Mouse (Mus musculus) embryonic facial prominence, embryonic 13.5 days (tissue): ENCODE measurements at regions not wholly inside any gene's neighbourhood (a gene's known extent, or its start where the extent isn't known, plus 50 kb on each side); places are given as distances from the start of the nearest gene placed in this dataset.
A peak's percentile ranks its signal among the peaks of the same experiment; 100 is the strongest.

Experiments used
- ATAC-seq: fragments of 200-750 bp; cut with Nextera tagmentation; 2 replicates; pipeline ENCODE4 v1.8.0; 2017; ENCODE audit warnings: low read depth; ENCODE audit not compliant: insufficient number of reproducible peaks, insufficient read depth, low FRiP score, low TSS enrichment
- H3K27ac ChIP-seq: fragments of 300-500 bp; sonication (generic); 2 replicates; pipeline ENCODE4 v1.5.1; 2015; ENCODE audit warnings: moderate library complexity, mild to moderate bottlenecking, inconsistent platforms
- H3K27me3 ChIP-seq: fragments of 300-500 bp; sonication (generic); 2 replicates; pipeline ENCODE4 v1.6.1; 2015; ENCODE audit warnings: mild to moderate bottlenecking, inconsistent platforms
- H3K36me3 ChIP-seq: fragments of 300-500 bp; sonication (generic); 2 replicates; pipeline ENCODE4 v1.6.1; 2015; ENCODE audit warnings: mild to moderate bottlenecking, inconsistent platforms
- H3K4me1 ChIP-seq: fragments of 300-500 bp; sonication (generic); 2 replicates; pipeline ENCODE4 v1.6.1; 2015; ENCODE audit warnings: inconsistent platforms
- H3K4me2 ChIP-seq: fragments of 300-500 bp; sonication (generic); 2 replicates; pipeline ENCODE4 v1.6.1; 2015; ENCODE audit warnings: moderate library complexity, mild to moderate bottlenecking, inconsistent platforms
- H3K4me3 ChIP-seq: fragments of 300-500 bp; sonication (generic); 2 replicates; pipeline ENCODE4 v1.5.1; 2015; ENCODE audit warnings: mild to moderate bottlenecking, inconsistent platforms
- H3K9ac ChIP-seq: fragments of 300-500 bp; sonication (generic); 2 replicates; pipeline ENCODE4 v1.6.1; 2015; ENCODE audit warnings: mild to moderate bottlenecking, inconsistent platforms
- H3K9me3 ChIP-seq: fragments of 300-500 bp; sonication (generic); 2 replicates; pipeline ENCODE4 v1.6.1; 2016; ENCODE audit warnings: inconsistent platforms
- WGBS: fragments of 180-500 bp; shearing (Covaris S2); methylation state at CpG from one replicate; pipeline ENCODE4 v1.1.7; 2015; ENCODE audit warnings: mixed read lengths; 5-methylcytosine and 5-hydroxymethylcytosine counted together

DNA sequence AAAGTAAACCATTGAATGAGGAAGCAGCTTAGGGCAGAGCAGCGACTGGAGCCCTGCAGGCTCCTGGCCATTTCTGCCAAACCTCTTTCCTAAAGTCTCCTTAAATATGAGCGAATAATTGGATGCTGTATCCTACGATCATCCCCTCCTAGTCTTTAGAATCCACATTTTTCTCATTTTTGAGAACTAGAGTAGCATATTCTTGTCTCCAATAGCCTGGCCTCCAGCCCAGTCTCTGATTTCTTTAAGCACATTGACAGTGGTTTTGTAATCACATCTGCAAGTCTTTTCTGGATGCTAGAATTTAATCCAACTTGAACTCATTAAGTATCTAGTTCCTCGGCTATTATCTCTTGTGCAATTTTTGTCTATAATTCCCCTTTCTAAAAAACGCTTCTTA is 225.2 kb upstream of the Adamts9 start:
- peaks cover 38% of the 10 kb centered on the region for H3K4me1 ChIP-seq
- peak overlapping the region; percentile 75 for H3K27ac ChIP-seq
- 19% methylated on average over 5 of the region's 5 CpGs for WGBS
- no peak for ATAC-seq
- H3K9ac ChIP-seq, result no peak overlapping the region
- no peak overlapping the region for H3K4me3 ChIP-seq
- no peaks in the 10 kb centered on the region for H3K36me3 ChIP-seq
- H3K4me2 ChIP-seq, result no peak overlapping the region
- H3K27me3 ChIP-seq, result no peaks in the 10 kb centered on the region
- no peaks in the 10 kb centered on the region for H3K9me3 ChIP-seq

DNA sequence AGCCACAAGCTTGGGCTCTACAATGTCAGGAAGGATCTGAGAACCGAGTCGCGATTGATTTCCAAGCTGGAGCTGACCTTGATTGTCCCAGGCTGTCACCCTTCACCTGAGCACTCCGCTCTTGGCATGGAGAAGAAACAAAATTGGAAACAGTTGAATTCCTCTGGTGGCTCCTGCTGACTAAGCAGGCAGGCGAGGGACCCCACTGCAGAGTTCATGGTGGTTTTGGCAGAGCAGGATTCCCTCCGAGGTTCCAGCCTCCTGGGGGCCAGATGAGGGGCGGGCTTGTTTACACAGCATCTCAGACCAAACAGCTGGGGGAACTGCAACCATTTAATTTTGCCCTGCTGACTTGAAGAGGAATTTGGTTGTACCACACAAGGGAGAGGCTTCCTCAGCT is 224.0 kb upstream of the Adamts9 start:
- 10% methylated on average over 7 of the region's 7 CpGs for WGBS
- H3K4me2 ChIP-seq, result peak overlapping the region; percentile 26; the same call in 1 of the 2 replicates
- ATAC-seq, result peak; percentile 75

DNA sequence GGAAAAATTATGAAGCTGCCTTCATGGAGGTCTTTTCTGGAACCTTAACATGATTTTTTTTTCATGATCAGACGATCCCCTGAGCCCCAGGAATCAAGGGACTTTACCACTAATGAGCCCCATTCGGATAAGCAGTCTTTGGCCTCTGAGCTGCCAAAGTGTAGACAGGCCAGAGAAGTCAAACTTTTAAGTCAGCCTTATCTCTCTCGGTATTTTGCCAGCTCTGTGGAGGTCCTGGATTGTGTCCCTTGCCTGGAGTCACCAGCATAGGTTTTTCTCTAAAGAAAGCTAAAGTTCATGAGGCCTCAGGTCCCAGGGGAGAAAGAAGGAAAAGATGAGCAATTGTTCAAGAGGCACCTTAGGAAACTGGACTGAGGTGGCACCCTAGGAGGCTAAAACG is 222.7 kb upstream of the Adamts9 start:
- H3K9ac ChIP-seq, result no peak overlapping the region
- no peaks in the 10 kb centered on the region for H3K27me3 ChIP-seq
- ATAC-seq, result no peak
- peaks cover 20% of the 10 kb centered on the region for H3K4me1 ChIP-seq
- no peak overlapping the region for H3K4me3 ChIP-seq
- H3K36me3 ChIP-seq, result no peaks in the 10 kb centered on the region
- H3K27ac ChIP-seq, result no peak overlapping the region
- H3K9me3 ChIP-seq, result no peaks in the 10 kb centered on the region
- H3K4me2 ChIP-seq, result no peak overlapping the region
- WGBS, result 63% methylated on average over 4 of the region's 4 CpGs

More for the DNA sequence above, 224.0 kb upstream of the Adamts9 start:
- Histone ChIP-seq H3K27ac (peak overlapping the region; percentile 75), H3K27me3 (no peaks in the 10 kb centered on the region), H3K36me3 (no peaks in the 10 kb centered on the region), H3K4me1 (peaks cover 32% of the 10 kb centered on the region), H3K4me3 (no peak overlapping the region), H3K9ac (no peak overlapping the region), H3K9me3 (no peaks in the 10 kb centered on the region)

DNA sequence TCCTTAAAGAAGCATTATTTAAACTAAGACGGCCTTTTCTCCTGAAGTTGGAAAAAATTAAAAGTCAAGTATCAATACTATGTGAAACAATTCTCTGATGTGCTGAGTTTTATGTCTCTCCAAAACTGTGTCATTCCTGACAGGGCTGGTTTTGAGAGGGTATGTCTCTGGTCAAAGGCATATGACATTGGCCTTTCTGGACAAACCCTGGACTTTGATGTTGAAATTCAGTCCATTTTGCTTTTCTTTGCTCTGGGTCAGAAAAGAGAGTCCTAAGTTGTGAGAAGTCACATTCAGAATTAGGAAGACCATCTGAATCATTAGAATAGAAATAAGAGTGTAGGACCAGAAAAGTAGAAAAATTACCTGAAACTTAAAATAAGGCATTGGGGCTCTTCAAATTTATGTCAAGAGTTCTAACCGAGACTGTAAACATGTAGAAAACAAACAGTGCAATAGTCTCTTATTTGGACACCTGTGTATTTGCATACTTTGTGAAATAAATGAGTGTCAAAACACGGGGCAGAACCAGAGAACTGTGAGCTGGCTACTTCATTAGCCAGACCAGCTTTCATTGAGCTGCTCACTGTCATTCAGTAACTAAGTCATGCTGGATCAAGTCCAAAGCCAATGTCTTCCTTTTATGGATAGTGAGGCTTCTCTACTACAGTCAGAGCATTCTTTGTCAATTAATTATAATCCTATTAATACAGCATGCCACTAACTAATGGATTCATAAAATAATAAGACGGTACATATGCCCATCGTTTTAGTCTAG is 209.3 kb upstream of the Adamts9 start:
- Histone ChIP-seq H3K27ac (no peak overlapping the region), H3K9me3 (no peaks in the 10 kb centered on the region), H3K27me3 (no peaks in the 10 kb centered on the region), H3K4me1 (no peaks in the 10 kb centered on the region), H3K36me3 (no peaks in the 10 kb centered on the region), H3K4me2 (no peak overlapping the region), H3K4me3 (no peak overlapping the region), H3K9ac (no peak overlapping the region)
- WGBS, result 86% methylated on average over 5 of the region's 5 CpGs
- no peak for ATAC-seq

DNA sequence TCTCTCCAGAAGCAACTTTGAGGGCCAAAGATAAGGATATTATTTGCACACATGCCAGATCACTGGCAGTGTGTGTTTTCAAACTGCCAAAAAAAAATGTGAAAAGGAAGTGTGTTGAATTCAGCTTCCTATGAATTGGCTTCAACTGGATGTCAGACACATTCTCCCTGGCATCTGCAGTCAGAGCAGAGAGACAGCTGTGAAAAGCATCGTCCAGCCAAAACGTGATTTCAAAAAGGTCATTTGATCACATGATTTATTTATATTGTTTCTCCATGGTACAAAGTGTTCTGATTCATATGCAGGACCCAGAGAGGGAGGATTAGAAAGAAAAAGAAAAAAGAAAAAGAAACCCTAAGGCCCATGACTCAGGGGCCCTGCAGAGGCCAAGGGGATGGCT is 207.2 kb upstream of the Adamts9 start:
- no peak overlapping the region for H3K9ac ChIP-seq
- no peaks in the 10 kb centered on the region for H3K9me3 ChIP-seq
- H3K4me3 ChIP-seq, result no peak overlapping the region
- ATAC-seq, result no peak
- no peaks in the 10 kb centered on the region for H3K27me3 ChIP-seq
- no peak overlapping the region for H3K27ac ChIP-seq
- H3K4me2 ChIP-seq, result no peak overlapping the region
- no peaks in the 10 kb centered on the region for H3K36me3 ChIP-seq
- 67% methylated on average over 2 of the region's 2 CpGs for WGBS
- no peaks in the 10 kb centered on the region for H3K4me1 ChIP-seq

DNA sequence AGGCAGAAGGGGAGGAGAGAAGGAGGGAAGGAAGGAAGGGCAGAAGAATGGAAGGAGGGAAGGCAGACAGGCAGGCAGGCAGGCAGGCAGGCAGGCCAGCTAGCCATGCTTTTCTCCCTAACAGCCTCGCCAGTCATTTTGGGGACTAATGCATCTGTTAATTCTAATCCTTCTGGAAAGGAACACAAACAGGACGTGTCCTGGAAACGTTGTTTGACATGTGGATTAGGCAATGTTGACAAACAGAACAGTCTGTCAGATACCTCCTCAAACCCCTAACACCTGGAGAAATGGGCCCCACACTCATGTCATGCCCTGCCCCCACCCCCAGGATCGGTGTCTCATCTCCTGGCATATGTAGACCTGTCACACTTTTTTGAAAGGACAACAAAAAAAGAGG is 206.7 kb upstream of the Adamts9 start:
- Histone ChIP-seq H3K4me2 (no peak overlapping the region), H3K36me3 (no peaks in the 10 kb centered on the region), H3K27ac (no peak overlapping the region), H3K9me3 (no peaks in the 10 kb centered on the region), H3K9ac (no peak overlapping the region), H3K27me3 (no peaks in the 10 kb centered on the region), H3K4me3 (no peak overlapping the region), H3K4me1 (no peaks in the 10 kb centered on the region)
- no peak for ATAC-seq
- 46% methylated on average over 4 of the region's 4 CpGs for WGBS

DNA sequence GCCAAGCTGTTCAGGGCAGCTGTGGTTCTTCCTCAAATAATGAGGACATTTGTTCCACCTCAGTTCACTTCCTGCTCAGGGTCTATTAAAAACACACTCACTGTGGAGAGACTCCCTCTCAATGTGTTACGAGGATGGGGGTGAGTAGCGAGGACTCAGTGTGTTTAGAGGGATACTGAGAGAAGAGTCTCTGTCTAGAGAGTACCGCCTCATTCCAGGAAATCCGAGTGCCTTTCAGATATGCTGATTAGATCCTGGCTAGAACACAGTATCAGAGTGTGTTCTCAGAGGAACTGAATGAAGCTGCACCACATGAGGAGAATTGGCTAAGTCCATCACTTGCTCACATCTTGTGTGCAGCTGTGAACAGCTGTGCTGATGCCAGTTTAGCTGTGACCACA is 197.0 kb upstream of the Adamts9 start:
- Histone ChIP-seq H3K36me3 (no peaks in the 10 kb centered on the region), H3K9ac (no peak overlapping the region), H3K27ac (no peak overlapping the region), H3K4me1 (peaks cover 7% of the 10 kb centered on the region; the same call in 1 of the 2 replicates), H3K4me2 (no peak overlapping the region), H3K9me3 (no peaks in the 10 kb centered on the region), H3K27me3 (no peaks in the 10 kb centered on the region), H3K4me3 (no peak overlapping the region)
- ATAC-seq, result no peak
- WGBS, result 17% methylated on average over 4 of the region's 4 CpGs

DNA sequence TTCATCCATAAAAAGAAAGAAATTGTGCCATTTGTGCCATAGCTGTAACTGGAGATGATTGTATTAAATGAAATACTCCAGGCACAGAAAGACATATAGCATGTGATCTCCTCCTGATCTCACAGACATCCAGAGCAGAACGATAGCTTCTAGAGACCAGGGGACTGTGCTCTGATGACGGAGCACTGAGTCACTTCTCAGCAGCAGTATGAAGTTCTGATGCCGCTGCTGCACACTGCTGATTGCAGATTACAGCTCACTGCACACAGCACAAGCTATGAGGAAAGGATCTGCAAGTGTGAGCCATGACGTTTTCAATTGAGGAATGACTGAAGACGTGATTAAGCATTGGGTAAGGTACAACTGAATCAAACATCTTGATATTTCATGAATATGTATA is 190.6 kb upstream of the Adamts9 start:
- ATAC-seq, result no peak
- H3K9ac ChIP-seq, result no peak overlapping the region
- no peaks in the 10 kb centered on the region for H3K36me3 ChIP-seq
- no peaks in the 10 kb centered on the region for H3K9me3 ChIP-seq
- H3K4me2 ChIP-seq, result no peak overlapping the region
- H3K27me3 ChIP-seq, result no peaks in the 10 kb centered on the region
- H3K4me1 ChIP-seq, result no peaks in the 10 kb centered on the region
- no peak overlapping the region for H3K27ac ChIP-seq
- H3K4me3 ChIP-seq, result no peak overlapping the region
- 73% methylated on average over 5 of the region's 5 CpGs for WGBS

DNA sequence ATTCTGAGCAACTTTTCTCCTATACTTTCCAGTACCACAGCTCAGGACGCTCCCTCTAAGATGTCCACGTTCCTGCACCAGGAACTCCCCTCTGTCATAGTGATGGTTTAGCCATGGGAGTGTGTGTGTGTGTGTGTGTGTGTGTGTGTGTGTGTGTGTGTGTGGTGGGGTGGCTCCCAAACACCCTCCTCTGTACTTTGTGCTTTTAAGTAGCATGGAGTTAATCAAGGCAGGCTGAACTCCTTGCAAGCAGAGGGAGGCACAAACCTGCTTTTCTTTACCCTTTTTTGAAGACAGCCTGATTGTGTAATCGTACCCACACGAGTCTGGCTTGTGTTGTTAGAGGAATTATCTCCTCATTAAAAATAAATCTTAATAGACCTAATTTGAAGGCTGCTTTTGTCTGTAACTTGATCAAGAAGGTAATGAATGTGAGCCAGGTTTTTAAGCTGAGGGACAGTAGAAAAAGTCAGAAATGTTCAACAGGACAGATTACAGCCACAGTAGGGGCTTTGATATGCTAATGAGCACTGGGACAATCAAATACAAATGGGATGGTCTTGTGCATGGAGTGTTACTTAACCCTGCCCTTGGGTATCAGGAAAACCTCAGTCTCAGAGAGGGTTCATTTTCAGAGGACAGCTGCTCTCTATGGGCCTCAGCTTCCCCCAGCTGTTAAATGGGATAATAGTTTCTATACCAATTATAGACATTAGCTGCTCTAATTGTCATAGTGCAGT is 187.8 kb upstream of the Adamts9 start:
- Histone ChIP-seq H3K9me3 (no peaks in the 10 kb centered on the region), H3K4me2 (no peak overlapping the region), H3K36me3 (no peaks in the 10 kb centered on the region), H3K4me1 (no peaks in the 10 kb centered on the region), H3K9ac (no peak overlapping the region), H3K4me3 (no peak overlapping the region), H3K27ac (no peak overlapping the region), H3K27me3 (no peaks in the 10 kb centered on the region)
- 26% methylated on average over 4 of the region's 4 CpGs for WGBS
- ATAC-seq, result no peak

DNA sequence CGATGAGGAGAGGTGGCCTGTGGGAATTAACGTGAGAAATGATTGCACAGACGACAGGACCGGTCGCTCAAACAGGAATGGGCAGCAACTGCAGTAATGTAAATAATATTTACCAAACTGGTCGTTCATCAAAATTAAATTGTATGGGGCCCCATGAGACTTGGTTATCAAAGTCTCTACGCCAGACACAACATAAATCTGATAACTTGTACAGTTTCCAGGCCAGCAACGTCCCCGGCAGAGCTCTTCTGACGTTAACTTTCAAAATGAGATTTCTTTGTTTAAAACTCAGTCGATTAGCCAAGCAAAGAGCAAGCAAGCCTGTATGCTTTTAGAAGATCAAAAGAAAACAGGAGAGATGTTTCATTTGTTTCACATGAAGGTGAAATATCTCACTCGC is 176.2 kb upstream of the Adamts9 start:
- Histone ChIP-seq H3K9me3 (no peaks in the 10 kb centered on the region), H3K9ac (no peak overlapping the region), H3K36me3 (no peaks in the 10 kb centered on the region), H3K4me1 (peaks cover 10% of the 10 kb centered on the region; the same call in 1 of the 2 replicates), H3K4me3 (no peak overlapping the region), H3K27ac (no peak overlapping the region), H3K4me2 (no peak overlapping the region), H3K27me3 (no peaks in the 10 kb centered on the region)
- no peak for ATAC-seq
- 61% methylated on average over 12 of the region's 12 CpGs for WGBS

DNA sequence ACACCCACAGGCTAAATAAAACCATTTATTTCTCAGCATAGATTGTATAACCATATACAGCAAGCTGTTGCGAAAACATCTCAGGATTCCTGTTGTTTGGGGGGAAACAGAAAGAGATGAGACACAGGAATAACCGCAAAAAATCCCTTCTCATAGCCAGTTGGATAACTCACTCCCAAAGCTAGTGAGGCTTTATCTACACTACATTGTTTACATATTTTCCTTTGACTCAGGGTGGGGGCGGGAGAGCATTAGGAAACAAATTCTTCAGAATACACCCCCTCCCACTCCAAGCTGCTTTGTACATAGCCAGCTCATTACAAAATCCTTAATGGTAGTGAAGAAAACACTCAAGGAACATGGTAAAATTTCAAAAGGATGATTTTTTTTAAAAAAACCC is 170.1 kb upstream of the Adamts9 start:
- Histone ChIP-seq H3K27me3 (no peaks in the 10 kb centered on the region), H3K4me2 (no peak overlapping the region), H3K9me3 (no peaks in the 10 kb centered on the region), H3K27ac (no peak overlapping the region), H3K4me3 (no peak overlapping the region), H3K9ac (no peak overlapping the region), H3K4me1 (no peaks in the 10 kb centered on the region), H3K36me3 (no peaks in the 10 kb centered on the region)
- ATAC-seq, result no peak
- WGBS, result 82% methylated on average over 3 of the region's 3 CpGs

DNA sequence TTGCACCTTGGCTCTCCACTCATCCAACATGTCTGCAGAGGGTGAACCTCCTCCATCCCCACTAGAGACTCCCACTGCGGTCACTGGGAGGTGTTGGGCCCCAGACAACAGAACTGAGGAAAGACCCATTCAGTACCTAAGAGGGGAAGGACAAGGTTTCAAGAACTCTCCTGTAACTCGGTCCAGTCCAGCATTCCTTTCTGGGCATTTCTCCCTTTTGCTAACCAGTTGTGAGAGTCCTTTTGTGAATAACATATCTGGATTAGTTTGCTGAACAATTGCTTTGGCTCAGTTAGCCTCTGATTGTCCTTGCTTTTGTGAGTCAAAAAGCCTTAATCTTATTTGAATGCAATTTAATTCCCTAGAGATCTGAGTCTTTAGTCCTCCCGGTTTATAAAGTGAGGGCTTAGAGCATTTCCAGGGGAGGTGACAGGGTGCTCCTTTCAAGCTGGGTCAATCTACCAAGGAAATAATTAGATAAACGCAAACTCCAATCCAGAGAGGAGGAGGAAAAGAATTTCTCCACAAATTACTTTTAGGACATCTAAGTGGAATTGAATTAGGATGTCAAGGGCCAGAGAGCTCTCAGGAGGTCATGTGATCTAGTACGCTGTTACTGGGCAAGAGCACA is 151.6 kb upstream of the Adamts9 start:
- H3K4me3 ChIP-seq, result no peak overlapping the region
- no peak for ATAC-seq
- no peaks in the 10 kb centered on the region for H3K4me1 ChIP-seq
- no peaks in the 10 kb centered on the region for H3K9me3 ChIP-seq
- H3K9ac ChIP-seq, result no peak overlapping the region
- WGBS, result 34% methylated on average over 5 of the region's 5 CpGs
- H3K4me2 ChIP-seq, result no peak overlapping the region
- H3K27me3 ChIP-seq, result no peaks in the 10 kb centered on the region
- no peak overlapping the region for H3K27ac ChIP-seq
- no peaks in the 10 kb centered on the region for H3K36me3 ChIP-seq
